Mouse (Mus musculus) inflammation-experienced regulatory T-cells, adult 16 weeks (primary cell): ENCODE measurements around the gene Aldh3b2. TPM values are rescaled to one million over a fixed set of nuclear protein-coding genes. Genes with fewer than 3 reads are reported as not detected.

Experiments
- polyA plus RNA-seq: library from polyadenylated mRNA; unstranded; fragments of 100-300 nt; shearing (Covaris generic); gene quantifications from one replicate; pipeline ENCODE4 v1.2.1, GENCODE M21; 2017

Gene Aldh3b2
- not detected for polyA plus RNA-seq

GRCm38 (mm10) chr19:3972229-3972628 lies at the start of gene Aldh3b2:
Aldh3b2 (plus strand) TSS chr19:3972328.

GRCm38 (mm10) chr19:3929211-3929941 lies 42.8 kb upstream of the Aldh3b2 start, which contains the start of gene Aldh3b1:
Aldh3b1 (minus strand) TSS chr19:3929808.

GRCm38 (mm10) chr19:3935032-3935895 lies 36.9 kb upstream of the Aldh3b2 start, which contains the start of gene Unc93b1:
Unc93b1 (plus strand) TSS chr19:3935186.

GRCm38 (mm10) chr19:3958470-3958869 lies 13.7 kb upstream of the Aldh3b2 start, which contains the start of gene Aldh3b3:
Aldh3b3 (plus strand) TSS chr19:3958645.

GRCm38 (mm10) chr19:3986334-3986733 lies 14.2 kb downstream of the Aldh3b2 start, which contains the start of gene Acy3:
Acy3 (plus strand) TSS chr19:3986570.

GRCm38 (mm10) chr19:3992416-3992815 lies 20.3 kb downstream of the Aldh3b2 start, which contains the start of gene Tbx10:
Tbx10 (plus strand) TSS chr19:3992752.

GRCm38 (mm10) chr19:4000119-4000900 lies 28.2 kb downstream of the Aldh3b2 start, which contains the start of the genes Nudt8 and Gm49405:
Nudt8 (plus strand) TSS chr19:4000580.
Gm49405 (plus strand) TSS chr19:4000626.

GRCm38 (mm10) chr19:4003112-4003511 lies 31.0 kb downstream of the Aldh3b2 start, which contains the start of gene Doc2g:
Doc2g (plus strand) TSS chr19:4003313.

GRCm38 (mm10) chr19:4012432-4013022 lies 40.4 kb downstream of the Aldh3b2 start, which contains the start of gene Ndufv1:
Ndufv1 (minus strand) TSS chr19:4012806.

Other genes starting within 250 kb of the Aldh3b2 start
- 48.1 TPM for gene Kmt5b, start 204.9 kb upstream of the Aldh3b2 start, polyA plus RNA-seq
- gene Chka, start 120.6 kb upstream of the Aldh3b2 start, polyA plus RNA-seq = 3.3 TPM
- gene Tcirg1, start 65.2 kb upstream of the Aldh3b2 start, polyA plus RNA-seq = 75.6 TPM
- gene Ndufs8, start 59.6 kb upstream of the Aldh3b2 start, polyA plus RNA-seq = 209 TPM
- 0.95 TPM for gene Aldh3b1, start 42.5 kb upstream of the Aldh3b2 start, polyA plus RNA-seq
- gene Unc93b1, start 37.1 kb upstream of the Aldh3b2 start, polyA plus RNA-seq = 71.9 TPM
- not detected for gene Aldh3b3, start 13.7 kb upstream of the Aldh3b2 start, polyA plus RNA-seq
- 0.88 TPM for gene Acy3, start 14.2 kb downstream of the Aldh3b2 start, polyA plus RNA-seq
- not detected for gene Tbx10, start 20.4 kb downstream of the Aldh3b2 start, polyA plus RNA-seq
- 12.2 TPM for gene Nudt8, start 28.3 kb downstream of the Aldh3b2 start, polyA plus RNA-seq
- 1.6 TPM for gene Gm49405, start 28.3 kb downstream of the Aldh3b2 start, polyA plus RNA-seq
- 2.9 TPM for gene Doc2g, start 31.0 kb downstream of the Aldh3b2 start, polyA plus RNA-seq
- gene Ndufv1, start 40.5 kb downstream of the Aldh3b2 start, polyA plus RNA-seq = 167 TPM
- gene Gstp1, start 65.7 kb downstream of the Aldh3b2 start, polyA plus RNA-seq = 661 TPM
- gene Gstp2, start 73.7 kb downstream of the Aldh3b2 start, polyA plus RNA-seq = 1.1 TPM
- gene Gstp3, start 87.2 kb downstream of the Aldh3b2 start, polyA plus RNA-seq = 111 TPM
- not detected for gene Cabp2, start 109.2 kb downstream of the Aldh3b2 start, polyA plus RNA-seq
- gene Cdk2ap2, start 124.9 kb downstream of the Aldh3b2 start, polyA plus RNA-seq = 1,056 TPM
- gene Pitpnm1, start 127.7 kb downstream of the Aldh3b2 start, polyA plus RNA-seq = 397 TPM
- gene Aip, start 153.5 kb downstream of the Aldh3b2 start, polyA plus RNA-seq = 213 TPM
- gene Gpr152, start 167.5 kb downstream of the Aldh3b2 start, polyA plus RNA-seq = not detected
- gene Cabp4, start 171.7 kb downstream of the Aldh3b2 start, polyA plus RNA-seq = 0.57 TPM
- gene Coro1b, start 176.3 kb downstream of the Aldh3b2 start, polyA plus RNA-seq = 481 TPM
- gene Ptprcap, start 181.3 kb downstream of the Aldh3b2 start, polyA plus RNA-seq = 1,670 TPM
- 55.9 TPM for gene Rps6kb2, start 191.0 kb downstream of the Aldh3b2 start, polyA plus RNA-seq
- 16.4 TPM for gene Carns1, start 203.2 kb downstream of the Aldh3b2 start, polyA plus RNA-seq
- gene Tbc1d10c, start 219.0 kb downstream of the Aldh3b2 start, polyA plus RNA-seq = 953 TPM
- 1,322 TPM for gene Ppp1ca, start 219.7 kb downstream of the Aldh3b2 start, polyA plus RNA-seq
- 86.2 TPM for gene Rad9a, start 229.3 kb downstream of the Aldh3b2 start, polyA plus RNA-seq
- gene Clcf1, start 241.9 kb downstream of the Aldh3b2 start, polyA plus RNA-seq = 30.2 TPM
- gene AC109138.7, start 242.0 kb downstream of the Aldh3b2 start, polyA plus RNA-seq = not detected